Mouse (Mus musculus): Measurements from ENCODE around the gene Tesmin. TPM values are rescaled to one million over a fixed set of nuclear protein-coding genes. Genes with fewer than 3 reads are reported as not detected.
A peak's percentile ranks its signal among the peaks of the same experiment; 100 is the strongest.

Tesmin gene
- polyA plus RNA-seq, 1 experiment from 2014 or later = 0.93 TPM

- DNase-seq (ENCODE audit: low spot score) (no peak), ATAC-seq (replicated peaks; ENCODE audit: low FRiP score, low read depth) (no peak)
- Histone ChIP-seq H3K4me3 (replicated peaks; ENCODE audit: low read depth, low read length) (no peak overlapping the region), H3K36me3 (ENCODE audit: insufficient read depth, low read length) (peaks cover 41% of the 10 kb centered on the region), H3K9me3 (replicated peaks; ENCODE audit: low read length) (no peaks in the 10 kb centered on the region), H3K4me2 (ENCODE audit: low read length) (no peak overlapping the region), H3K27ac (no peak overlapping the region), H3K27me3 (ENCODE audit: insufficient read depth, low read length) (no peaks in the 10 kb centered on the region), H3K9ac (ENCODE audit: low read depth, low read length) (no peak overlapping the region), H3K4me1 (replicated peaks; ENCODE audit: insufficient read depth, low read length) (no peaks in the 10 kb centered on the region)
- 95% methylated on average over 3 of the region's 3 CpGs for WGBS
- peak; percentile 39 for TF ChIP-seq CTCF (IDR thresholded peaks at IDR 0.05; ENCODE audit: low read depth)
These were observed 23.6 kb upstream of the Tesmin start for GRCm38 (mm10) chr19:3365089-3365488.

- DNase-seq (ENCODE audit: low spot score) (no peak), ATAC-seq (replicated peaks; ENCODE audit: low FRiP score, low read depth) (no peak)
- Histone ChIP-seq H3K27ac (no peak overlapping the region), H3K36me3 (ENCODE audit: insufficient read depth, low read length) (peaks cover 35% of the 10 kb centered on the region), H3K27me3 (ENCODE audit: insufficient read depth, low read length) (no peaks in the 10 kb centered on the region), H3K9me3 (replicated peaks; ENCODE audit: low read length) (no peaks in the 10 kb centered on the region), H3K4me1 (replicated peaks; ENCODE audit: insufficient read depth, low read length) (no peaks in the 10 kb centered on the region), H3K4me3 (replicated peaks; ENCODE audit: low read depth, low read length) (no peak overlapping the region), H3K9ac (ENCODE audit: low read depth, low read length) (no peak overlapping the region), H3K4me2 (ENCODE audit: low read length) (no peak overlapping the region)
- peak; percentile 24; the same call in 1 of the 2 replicates for TF ChIP-seq CTCF (IDR thresholded peaks at IDR 0.05; ENCODE audit: low read depth)
- 85% methylated on average over 3 of the region's 3 CpGs for WGBS
These were observed 20.4 kb upstream of the Tesmin start for GRCm38 (mm10) chr19:3368276-3368675.

GRCm38 (mm10) chr19:3373380-3373779 lies 15.3 kb upstream of the Tesmin start:
- no peak for ATAC-seq (replicated peaks; ENCODE audit: low FRiP score, low read depth)
- H3K4me2 ChIP-seq (ENCODE audit: low read length) = no peak overlapping the region
- 67% methylated on average over 12 of the region's 12 CpGs for WGBS
- H3K9me3 ChIP-seq (replicated peaks; ENCODE audit: low read length) = no peaks in the 10 kb centered on the region
- H3K4me1 ChIP-seq (replicated peaks; ENCODE audit: insufficient read depth, low read length) = no peaks in the 10 kb centered on the region
- H3K27ac ChIP-seq = no peak overlapping the region
- DNase-seq (ENCODE audit: low spot score) = no peak
- no peak for TF ChIP-seq CTCF (IDR thresholded peaks at IDR 0.05; ENCODE audit: low read depth)
- no peaks in the 10 kb centered on the region for H3K27me3 ChIP-seq (ENCODE audit: insufficient read depth, low read length)
- no peak overlapping the region for H3K4me3 ChIP-seq (replicated peaks; ENCODE audit: low read depth, low read length)
- H3K9ac ChIP-seq (ENCODE audit: low read depth, low read length) = no peak overlapping the region
- H3K36me3 ChIP-seq (ENCODE audit: insufficient read depth, low read length) = peaks cover 42% of the 10 kb centered on the region; the same call in 1 of the 2 replicates

GRCm38 (mm10) chr19:3374028-3374427 lies 14.6 kb upstream of the Tesmin start:
- Histone ChIP-seq H3K9me3 (replicated peaks; ENCODE audit: low read length) (no peaks in the 10 kb centered on the region), H3K4me3 (replicated peaks; ENCODE audit: low read depth, low read length) (no peak overlapping the region), H3K4me1 (replicated peaks; ENCODE audit: insufficient read depth, low read length) (no peaks in the 10 kb centered on the region), H3K4me2 (ENCODE audit: low read length) (no peak overlapping the region), H3K27me3 (ENCODE audit: insufficient read depth, low read length) (no peaks in the 10 kb centered on the region), H3K27ac (no peak overlapping the region), H3K36me3 (ENCODE audit: insufficient read depth, low read length) (peaks cover 42% of the 10 kb centered on the region; the same call in 1 of the 2 replicates), H3K9ac (ENCODE audit: low read depth, low read length) (no peak overlapping the region)
- DNase-seq (ENCODE audit: low spot score) (no peak), ATAC-seq (replicated peaks; ENCODE audit: low FRiP score, low read depth) (no peak)
- TF ChIP-seq CTCF (IDR thresholded peaks at IDR 0.05; ENCODE audit: low read depth) = peak; percentile 44; the same call in 1 of the 2 replicates
- 59% methylated on average over 2 of the region's 2 CpGs for WGBS

GRCm38 (mm10) chr19:3375945-3376495 lies 12.6 kb upstream of the Tesmin start:
- Histone ChIP-seq H3K4me3 (replicated peaks; ENCODE audit: low read depth, low read length) (no peak overlapping the region), H3K4me2 (ENCODE audit: low read length) (no peak overlapping the region), H3K27ac (no peak overlapping the region), H3K27me3 (ENCODE audit: insufficient read depth, low read length) (no peaks in the 10 kb centered on the region), H3K9ac (ENCODE audit: low read depth, low read length) (no peak overlapping the region), H3K9me3 (replicated peaks; ENCODE audit: low read length) (no peaks in the 10 kb centered on the region), H3K36me3 (ENCODE audit: insufficient read depth, low read length) (peaks cover 51% of the 10 kb centered on the region), H3K4me1 (replicated peaks; ENCODE audit: insufficient read depth, low read length) (no peaks in the 10 kb centered on the region)
- no peak for TF ChIP-seq CTCF (IDR thresholded peaks at IDR 0.05; ENCODE audit: low read depth)
- DNase-seq (ENCODE audit: low spot score) (no peak), ATAC-seq (replicated peaks; ENCODE audit: low FRiP score, low read depth) (no peak)
- WGBS = 62% methylated on average over 7 of the region's 7 CpGs

GRCm38 (mm10) chr19:3376966-3377715 lies 11.5 kb upstream of the Tesmin start:
- Histone ChIP-seq H3K4me3 (replicated peaks; ENCODE audit: low read depth, low read length) (no peak overlapping the region), H3K27ac (no peak overlapping the region), H3K4me1 (replicated peaks; ENCODE audit: insufficient read depth, low read length) (no peaks in the 10 kb centered on the region), H3K4me2 (ENCODE audit: low read length) (no peak overlapping the region), H3K36me3 (ENCODE audit: insufficient read depth, low read length) (peaks cover 45% of the 10 kb centered on the region), H3K27me3 (ENCODE audit: insufficient read depth, low read length) (no peaks in the 10 kb centered on the region), H3K9ac (ENCODE audit: low read depth, low read length) (no peak overlapping the region), H3K9me3 (replicated peaks; ENCODE audit: low read length) (no peaks in the 10 kb centered on the region)
- ATAC-seq (replicated peaks; ENCODE audit: low FRiP score, low read depth) (no peak), DNase-seq (ENCODE audit: low spot score) (peak; percentile 4)
- TF ChIP-seq CTCF (IDR thresholded peaks at IDR 0.05; ENCODE audit: low read depth) = no peak
- WGBS = 30% methylated on average over 4 of the region's 4 CpGs
